Mouse (Mus musculus) lung, embryonic 14.5 days (tissue): Measurements from ENCODE around the gene Btbd2. TPM values are rescaled to one million over a fixed set of nuclear protein-coding genes. Genes with fewer than 3 reads are reported as not detected.
A peak's percentile ranks its signal among the peaks of the same experiment; 100 is the strongest.

Experiments used
- ATAC-seq: fragments of 200-750 bp; cut with Nextera tagmentation; 2 replicates; pipeline ENCODE4 v1.8.0; 2017; ENCODE audit warnings: mild to moderate bottlenecking, moderate TSS enrichment, moderate library complexity; ENCODE audit not compliant: insufficient read depth
- DNase-seq: peaks from one replicate; pipeline ENCODE4 v3.0.0-alpha.2; 2015
- H3K27ac ChIP-seq: fragments of 300-500 bp; sonication (generic); 2 replicates; pipeline ENCODE4 v1.5.1; 2014; ENCODE audit warnings: low read depth, mild to moderate bottlenecking, moderate library complexity
- H3K27me3 ChIP-seq: fragments of 300-500 bp; sonication (generic); 2 replicates; pipeline ENCODE4 v1.6.1; 2014; ENCODE audit warnings: low read length, control low read depth; ENCODE audit not compliant: insufficient read depth
- H3K36me3 ChIP-seq: fragments of 300-500 bp; sonication (generic); 2 replicates; pipeline ENCODE4 v1.6.1; 2014; ENCODE audit warnings: control low read depth; ENCODE audit not compliant: insufficient read depth
- H3K4me1 ChIP-seq: fragments of 300-500 bp; sonication (generic); 2 replicates; pipeline ENCODE4 v1.6.1; 2014; ENCODE audit warnings: antibody characterized with exemption, control low read depth; ENCODE audit not compliant: insufficient read depth
- H3K4me2 ChIP-seq: fragments of 300-500 bp; sonication (generic); 2 replicates; pipeline ENCODE4 v1.6.1; 2014; ENCODE audit warnings: mild to moderate bottlenecking
- H3K4me3 ChIP-seq: fragments of 300-500 bp; sonication (generic); 2 replicates; pipeline ENCODE4 v1.5.1; 2014; ENCODE audit warnings: low read depth, low read length
- H3K9ac ChIP-seq: fragments of 300-500 bp; sonication (generic); 2 replicates; pipeline ENCODE4 v1.6.1; 2014
- H3K9me3 ChIP-seq: fragments of 300-500 bp; sonication (generic); 2 replicates; pipeline ENCODE4 v1.6.1; 2016; ENCODE audit warnings: low read depth, low read length, control low read depth
- CTCF ChIP-seq: IDR thresholded peaks from 2 replicates; pipeline ENCODE4 v1.5.1; 2016; ENCODE audit warnings: antibody characterized with exemption, low read depth
- WGBS: fragments of 180-500 bp; shearing (Covaris S2); extraction: QIAGEN DNeasy Blood & Tissue Kit; methylation state at CpG from one replicate; pipeline ENCODE4 v1.1.7; 2014; 5-methylcytosine and 5-hydroxymethylcytosine counted together
- polyA plus RNA-seq: library from polyadenylated mRNA; unstranded; fragments of >200 nt; fragmentation: Nextera tagmentation; extraction: Ambion mirVana; gene quantifications from 2 replicates; pipeline ENCODE4 v1.2.1, GENCODE M21; 2014

Btbd2 gene
- 82.5 and 101 TPM in 2 replicates for polyA plus RNA-seq

- Histone ChIP-seq H3K4me3 (peak within 1 kb of the TSS; percentile 98), H3K9me3 (no peaks in the 10 kb centered on the region), H3K4me1 (peaks cover 9% of the 10 kb centered on the region), H3K4me2 (peak within 1 kb of the TSS; percentile 92), H3K9ac (peak within 1 kb of the TSS; percentile 95), H3K27me3 (no peaks in the 10 kb centered on the region), H3K27ac (peak within 1 kb of the TSS; percentile 87), H3K36me3 (peaks cover 4% of the 10 kb centered on the region)
- DNase-seq (peak; percentile 35), ATAC-seq (peak; percentile 29)
- TF ChIP-seq CTCF: no peak
- WGBS: 14% methylated on average over 15 of the region's 15 CpGs
Observed at GRCm38 (mm10) chr10:80656863-80657623, at the start of gene Btbd2. Btbd2 (minus strand) TSS chr10:80657071.

DNA sequence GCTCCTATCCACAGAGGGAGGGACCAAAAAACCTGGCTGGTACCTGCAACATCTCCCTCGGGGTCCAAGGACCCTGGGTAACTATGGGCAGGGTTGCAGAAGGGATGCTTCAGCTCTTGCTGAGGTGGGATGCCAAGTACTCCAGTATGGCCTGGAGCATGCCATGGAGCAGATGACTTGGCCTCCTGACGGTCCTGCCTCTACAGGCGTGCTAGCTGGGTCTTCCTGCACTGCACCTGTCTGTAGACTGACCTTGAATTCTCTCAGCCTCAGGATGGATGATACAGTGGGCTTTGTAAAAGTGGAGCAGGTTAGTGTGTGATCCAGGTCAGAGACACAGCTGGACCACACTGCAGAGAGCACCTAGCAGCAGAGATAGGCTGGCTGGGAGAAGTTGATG lies 48.6 kb upstream of the Btbd2 start:
- Histone ChIP-seq H3K4me2 (no peak overlapping the region), H3K36me3 (peaks cover 50% of the 10 kb centered on the region), H3K4me3 (no peak overlapping the region), H3K27me3 (no peaks in the 10 kb centered on the region), H3K4me1 (peaks cover 4% of the 10 kb centered on the region; the same call in 1 of the 2 replicates), H3K9me3 (no peaks in the 10 kb centered on the region), H3K9ac (no peak overlapping the region), H3K27ac (no peak overlapping the region)
- ATAC-seq (no peak), DNase-seq (no peak)
- 76% methylated on average over 3 of the region's 3 CpGs for WGBS
- TF ChIP-seq CTCF: no peak

DNA sequence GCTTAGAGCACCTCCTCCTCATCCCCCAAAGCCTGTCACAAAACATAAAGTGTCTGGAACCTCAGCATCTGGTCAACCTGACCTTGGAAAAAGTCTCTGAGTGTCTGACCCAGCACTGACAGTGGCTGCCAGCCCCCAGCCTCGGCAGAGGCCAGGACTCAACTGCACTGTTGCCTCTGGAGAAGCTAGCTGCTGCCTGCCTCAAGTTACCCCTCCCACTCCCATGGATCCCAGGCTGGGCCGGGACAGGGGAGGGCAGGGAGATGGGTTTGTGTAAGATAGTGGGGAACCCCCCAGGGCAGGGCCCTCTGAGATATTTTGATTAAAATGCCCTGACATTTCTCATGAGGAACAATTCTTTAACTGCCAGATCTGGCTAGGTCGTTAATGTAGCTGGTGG lies 48.2 kb upstream of the Btbd2 start:
- 57% methylated on average over 3 of the region's 3 CpGs for WGBS
- Histone ChIP-seq H3K27ac (no peak overlapping the region), H3K9me3 (no peaks in the 10 kb centered on the region), H3K36me3 (peaks cover 45% of the 10 kb centered on the region), H3K9ac (no peak overlapping the region), H3K4me3 (no peak overlapping the region), H3K27me3 (no peaks in the 10 kb centered on the region), H3K4me2 (no peak overlapping the region), H3K4me1 (peaks cover 8% of the 10 kb centered on the region)
- ATAC-seq (no peak), DNase-seq (no peak)
- TF ChIP-seq CTCF: no peak

DNA sequence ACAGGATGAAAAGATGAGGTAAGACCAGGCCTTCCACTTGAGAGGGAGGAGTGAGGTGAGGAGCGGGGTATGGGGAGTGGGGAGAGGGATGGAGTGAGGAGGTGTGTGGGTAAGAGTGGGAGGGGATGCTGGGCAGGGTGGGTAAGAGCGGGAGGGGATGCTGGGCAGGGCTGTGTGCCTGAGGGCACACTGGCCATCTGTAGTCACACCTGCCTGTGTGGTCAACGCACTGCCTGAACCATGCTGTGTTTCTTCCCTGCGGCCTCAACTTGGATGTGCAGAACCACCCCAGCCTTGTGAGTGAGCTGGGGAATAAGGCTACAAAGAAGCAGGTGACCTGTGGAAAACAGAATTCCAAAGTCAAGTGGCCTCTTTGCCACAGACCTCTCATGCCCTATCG lies 47.5 kb upstream of the Btbd2 start:
- Histone ChIP-seq H3K27ac (no peak overlapping the region), H3K9me3 (no peaks in the 10 kb centered on the region), H3K36me3 (peaks cover 39% of the 10 kb centered on the region), H3K9ac (no peak overlapping the region), H3K27me3 (no peaks in the 10 kb centered on the region), H3K4me3 (no peak overlapping the region), H3K4me2 (no peak overlapping the region), H3K4me1 (peaks cover 12% of the 10 kb centered on the region)
- 81% methylated on average over 5 of the region's 5 CpGs for WGBS
- TF ChIP-seq CTCF: no peak
- no peak for ATAC-seq
- no peak for DNase-seq

- H3K9me3 ChIP-seq: no peaks in the 10 kb centered on the region
- ATAC-seq (no peak), DNase-seq (no peak)
- H3K4me3 ChIP-seq: peak overlapping the region; percentile 59; the same call in 1 of the 2 replicates
- no peaks in the 10 kb centered on the region for H3K27me3 ChIP-seq
- no peak overlapping the region for H3K27ac ChIP-seq
- peak overlapping the region; percentile 80 for H3K4me2 ChIP-seq
- H3K9ac ChIP-seq: no peak overlapping the region
- peaks cover 12% of the 10 kb centered on the region for H3K4me1 ChIP-seq
- no peak for TF ChIP-seq CTCF
- 81% methylated on average over 5 of the region's 5 CpGs for WGBS
- H3K36me3 ChIP-seq: peaks cover 36% of the 10 kb centered on the region
Observed at GRCm38 (mm10) chr10:80703643-80704042, 46.8 kb upstream of the Btbd2 start.

DNA sequence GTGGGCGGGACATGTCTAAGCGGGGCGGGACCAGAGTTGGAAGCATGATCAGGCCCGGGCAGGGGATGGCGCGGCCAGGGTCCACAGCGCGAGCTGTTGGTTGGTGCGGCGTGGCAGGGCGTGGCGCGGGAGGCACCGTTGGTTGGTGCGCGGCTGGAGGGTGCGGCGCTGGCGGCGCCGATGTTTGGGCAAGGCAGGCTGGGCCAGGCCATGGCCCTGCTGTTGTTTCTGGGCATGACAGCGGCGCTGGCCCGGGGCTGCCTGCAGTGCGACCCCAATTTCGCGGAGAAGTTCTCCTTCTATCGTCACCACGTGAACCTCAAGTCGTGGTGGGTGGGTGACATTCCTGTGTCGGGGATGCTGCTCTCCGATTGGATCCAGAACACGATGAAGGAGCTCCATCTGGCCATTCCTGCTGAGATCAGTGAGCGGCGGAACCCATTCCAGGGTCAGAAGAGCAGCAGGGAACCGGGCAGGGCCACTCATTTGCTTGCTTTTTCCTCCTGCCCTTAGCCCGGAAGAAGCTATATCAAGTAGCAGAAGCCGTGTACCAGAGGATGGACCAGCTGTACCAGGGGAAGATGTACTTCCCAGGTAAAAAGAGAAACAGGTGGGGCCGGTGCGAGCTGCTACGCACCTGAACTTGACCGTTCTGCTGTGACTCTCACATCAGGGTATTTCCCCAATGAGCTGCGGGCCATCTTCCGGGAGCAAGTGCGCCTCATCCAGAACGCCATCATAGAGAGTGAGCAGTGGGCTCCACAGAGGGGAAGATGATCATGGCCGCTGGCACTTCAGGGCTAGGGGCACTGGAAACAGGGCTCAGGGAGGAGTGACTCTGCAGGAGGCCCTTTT lies 45.9 kb upstream of the Btbd2 start:
- H3K9ac ChIP-seq: peak overlapping the region; percentile 62
- WGBS: 1% methylated on average over 47 of the region's 47 CpGs
- no peaks in the 10 kb centered on the region for H3K27me3 ChIP-seq
- ATAC-seq (peak; percentile 91), DNase-seq (peak; percentile 97)
- H3K36me3 ChIP-seq: peaks cover 27% of the 10 kb centered on the region
- H3K4me2 ChIP-seq: peak overlapping the region; percentile 80
- TF ChIP-seq CTCF: peak; percentile 18; the same call in 1 of the 2 replicates
- H3K4me3 ChIP-seq: peak overlapping the region; percentile 59
- peak overlapping the region; percentile 58 for H3K27ac ChIP-seq
- no peaks in the 10 kb centered on the region for H3K9me3 ChIP-seq
- peaks cover 12% of the 10 kb centered on the region for H3K4me1 ChIP-seq
